Mouse (Mus musculus) hindlimb bud, embryonic 11.5 days (tissue): Measurements from ENCODE around the gene Vmn1r52.
"Not testable (repeated sequence)": the region's sequence is repeated elsewhere in the genome, so short reads cannot be mapped to it uniquely, and the experiment has no call there.

Experiments
- DNase-seq: peaks from one replicate; pipeline ENCODE4 v3.0.0-alpha.2; 2012; ENCODE audit warnings: low read depth, low spot score; ENCODE audit errors: extremely low spot score

Vmn1r52 gene

GRCm38 (mm10) chr6:90174508-90174907, at the start of gene Vmn1r52:
Vmn1r52 (plus strand) TSS chr6:90174808.
- DNase-seq: no peak

- DNase-seq: no peak
These were observed 14.5 kb upstream of the Vmn1r52 start for GRCm38 (mm10) chr6:90160139-90160538.

GRCm38 (mm10) chr6:90202493-90202892, 27.9 kb downstream of the Vmn1r52 start, which contains the start of gene V1ra8:
V1ra8 (plus strand) TSS chr6:90202793.
- DNase-seq: not testable (repeated sequence)

- DNase-seq: no peak
These were observed 49.7 kb downstream of the Vmn1r52 start, which contains the start of gene Vmn1r53 for GRCm38 (mm10) chr6:90224338-90224737. Vmn1r53 (minus strand) TSS chr6:90224438.
